Mouse (Mus musculus) heart, postnatal 4 days (tissue): ENCODE results near the gene Sycp1. TPM values are rescaled to one million over a fixed set of nuclear protein-coding genes. Genes with fewer than 3 reads are reported as not detected.

Experiments
- DNase-seq: peaks from one replicate; pipeline ENCODE4 v3.0.0; 2021
- total RNA-seq, 2 experiments: library from RNA; stranded (reverse); gene quantifications; 2 replicates each; pipeline ENCODE4 v1.2.3; 2021

Sycp1 gene
- not detected for total RNA-seq

GRCm38 (mm10) chr3:102935451-102936354, at the start of gene Sycp1:
TSS of gene Sycp1 (minus strand) at chr3:102936100.
- DNase-seq: no peak

- DNase-seq: no peak
Measured at GRCm38 (mm10) chr3:102980349-102980736, 44.4 kb upstream of the Sycp1 start.

DNA sequence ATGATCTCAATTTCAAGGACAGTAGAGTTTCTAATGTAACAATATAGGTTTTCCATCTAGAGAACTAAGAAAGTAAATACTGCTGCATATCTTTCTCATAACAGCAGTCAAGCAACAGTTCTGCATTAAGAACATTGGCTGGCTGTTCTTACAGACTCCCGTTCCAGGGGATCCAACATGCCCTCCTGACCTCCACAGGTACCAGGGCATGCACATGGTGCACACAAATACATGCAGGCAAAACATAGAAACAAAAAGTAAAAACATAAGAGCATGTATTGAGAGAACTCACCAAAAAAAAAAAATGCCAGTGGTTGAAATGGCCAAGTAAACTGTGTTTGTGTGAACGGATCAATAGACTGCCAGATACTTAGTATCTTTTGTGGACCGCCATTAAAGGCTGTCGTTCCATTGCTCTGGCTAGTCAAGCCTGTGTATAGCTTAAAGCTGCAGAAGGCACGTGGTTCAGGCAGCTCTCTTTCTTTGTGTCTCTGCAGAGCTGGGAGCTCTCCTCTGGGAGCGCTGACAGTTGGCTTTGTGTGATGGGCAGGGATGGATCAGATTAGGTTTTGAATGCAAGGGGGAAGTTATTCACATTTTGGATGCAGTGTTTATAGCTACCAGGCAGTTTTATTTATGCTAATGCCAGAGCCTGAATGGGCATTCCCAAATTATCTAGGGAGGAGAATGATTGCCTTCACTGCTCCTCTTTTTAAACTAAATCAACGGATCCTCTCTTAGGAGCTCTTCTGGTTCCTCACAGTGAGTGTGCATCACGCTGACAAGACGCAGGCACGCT, 43.8 kb upstream of the Sycp1 start:
- no peak for DNase-seq

- DNase-seq: no peak
Measured at GRCm38 (mm10) chr3:102976906-102977305, 41.0 kb upstream of the Sycp1 start.

DNA sequence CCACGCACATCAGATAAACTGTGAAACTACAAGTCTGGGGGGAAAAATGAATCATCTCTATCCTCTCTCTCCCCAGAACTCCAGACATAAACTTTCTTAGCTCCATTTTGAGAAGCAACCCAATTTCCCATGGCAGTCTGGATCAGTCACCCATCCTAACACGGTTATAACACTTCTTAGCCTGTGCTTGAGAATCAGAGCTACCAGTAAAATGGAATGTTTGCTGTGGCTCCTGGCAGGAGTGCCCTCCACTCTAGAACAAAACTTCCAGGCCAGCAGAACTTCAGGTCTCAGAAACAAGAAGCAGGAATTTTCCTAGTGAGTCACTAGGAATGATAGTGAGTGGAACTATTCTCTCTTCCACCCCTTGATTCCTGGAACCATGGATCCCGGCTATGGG, 34.6 kb upstream of the Sycp1 start:
- no peak for DNase-seq

- DNase-seq: no peak
Measured at GRCm38 (mm10) chr3:102970067-102970466, 34.2 kb upstream of the Sycp1 start.

DNA sequence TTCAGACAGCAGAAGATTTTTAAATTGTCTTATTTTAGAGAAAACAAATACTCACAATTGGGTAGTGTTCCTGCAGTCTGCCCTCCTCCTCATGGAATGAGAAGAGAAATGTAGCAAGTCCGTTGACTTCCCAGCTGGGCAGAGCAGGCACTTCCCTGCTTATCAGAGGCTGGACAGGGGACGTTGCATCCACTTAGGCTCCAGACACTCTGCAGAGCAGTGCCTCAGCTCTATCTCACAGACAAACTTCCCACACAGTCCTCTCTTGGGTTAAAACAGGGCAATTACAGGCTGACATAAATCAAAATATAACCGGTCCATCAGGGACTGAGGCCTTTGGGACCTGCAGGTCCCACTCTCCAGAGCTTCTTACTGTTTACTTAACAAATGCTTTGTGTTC, 28.1 kb upstream of the Sycp1 start, which contains the start of gene Nr1h5:
Gene Nr1h5, minus strand, starts transcription at position 101 of the 400 bp plus-strand sequence.
- DNase-seq: no peak

- DNase-seq: no peak
Measured at GRCm38 (mm10) chr3:102955596-102955995, 19.7 kb upstream of the Sycp1 start.

DNA sequence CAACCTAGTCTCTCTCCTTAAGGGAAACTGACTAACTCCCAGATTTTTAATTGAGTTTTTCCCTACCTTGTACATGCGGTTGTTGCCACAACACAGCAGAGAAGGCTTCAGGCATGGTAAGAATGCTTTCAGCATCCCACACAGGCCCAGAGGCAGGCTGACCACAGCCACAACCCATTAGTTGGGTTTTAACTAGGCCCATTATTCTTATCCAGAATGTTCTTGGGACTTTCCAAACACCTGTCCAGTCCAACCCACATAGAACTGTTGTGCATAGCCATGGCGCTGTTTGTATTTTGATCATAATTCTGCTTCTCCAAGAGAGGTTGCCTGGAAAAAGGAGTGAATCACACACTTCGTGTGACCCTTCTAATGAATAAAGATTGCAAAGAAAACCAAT, 19.2 kb upstream of the Sycp1 start:
- no peak for DNase-seq

DNA sequence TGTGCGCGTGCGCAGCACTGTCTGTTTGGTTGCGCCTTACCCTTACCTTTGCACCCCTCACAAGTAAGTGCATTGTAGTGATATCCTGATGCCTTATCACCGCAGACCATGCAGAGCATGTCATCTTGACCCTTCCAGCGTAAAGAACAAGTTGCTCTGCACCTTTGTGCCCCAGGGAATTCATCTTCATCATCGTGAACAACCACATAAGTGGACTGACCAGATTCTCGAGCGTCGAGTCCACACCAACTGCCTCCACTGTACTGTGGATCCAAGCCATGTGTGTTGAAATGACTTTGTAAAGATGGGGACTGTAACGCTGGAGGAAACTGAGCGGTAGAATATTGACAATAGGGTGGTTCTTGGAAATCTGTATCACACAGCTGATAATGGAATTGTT, 18.6 kb upstream of the Sycp1 start:
- DNase-seq: no peak

DNA sequence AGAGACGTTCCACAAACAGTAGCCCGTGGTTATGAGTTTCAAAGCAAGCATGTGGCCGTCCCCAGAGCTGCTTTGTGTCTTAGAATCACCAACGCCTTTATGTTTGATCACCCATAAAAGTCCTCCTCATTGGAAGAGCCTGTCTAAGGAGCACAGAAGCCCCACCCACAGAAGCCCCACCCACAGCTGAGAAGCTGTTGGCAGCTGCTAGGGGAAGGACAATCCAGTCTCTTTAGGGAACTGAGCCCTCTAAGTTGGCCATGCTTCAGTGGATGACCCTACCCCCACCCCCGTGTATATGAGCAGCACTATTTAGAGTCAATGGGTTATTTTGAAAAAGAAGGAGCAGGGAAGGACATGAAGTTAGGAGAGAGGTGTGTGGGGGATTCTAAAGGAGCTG, 11.0 kb upstream of the Sycp1 start:
- no peak for DNase-seq

GRCm38 (mm10) chr3:102946312-102946711, 10.4 kb upstream of the Sycp1 start:
- DNase-seq: no peak

DNA sequence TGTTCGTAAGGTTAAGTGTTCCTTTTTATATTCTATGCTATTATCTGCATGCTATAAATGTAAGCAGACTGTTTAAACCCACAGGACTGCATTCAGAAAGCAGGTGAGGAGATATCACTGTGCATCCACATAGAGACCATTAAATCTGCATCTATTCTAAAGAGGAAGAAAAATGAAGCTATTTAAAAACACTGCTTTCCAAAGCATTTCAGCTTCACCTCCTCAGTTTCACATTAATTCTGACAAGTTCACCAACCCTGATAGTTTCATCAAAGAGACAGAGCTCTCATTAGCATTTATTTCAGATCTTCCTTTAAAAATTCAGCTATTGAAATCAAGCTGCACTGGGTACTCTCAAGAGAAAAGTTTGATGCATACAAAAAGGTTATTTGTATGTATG, 2.2 kb upstream of the Sycp1 start:
- no peak for DNase-seq

DNA sequence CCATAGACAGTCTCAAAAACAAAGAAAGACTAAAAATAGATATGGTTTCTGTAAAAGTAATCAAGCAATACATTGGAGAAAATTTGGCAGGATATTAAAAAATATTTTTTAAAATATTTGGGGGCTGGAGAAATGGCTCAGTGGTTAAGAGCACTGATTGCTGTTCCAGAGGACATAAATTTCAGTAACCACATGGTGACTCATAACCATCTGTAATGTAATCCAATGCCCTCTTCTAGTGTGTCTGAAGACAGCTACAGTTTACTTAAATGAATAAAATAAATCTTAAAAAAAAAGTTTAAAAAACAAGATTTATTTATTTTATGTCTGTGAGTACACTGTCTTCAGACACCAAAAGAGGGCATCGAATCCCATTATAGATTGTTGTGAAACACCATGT, 36.8 kb downstream of the Sycp1 start:
- DNase-seq: no peak

DNA sequence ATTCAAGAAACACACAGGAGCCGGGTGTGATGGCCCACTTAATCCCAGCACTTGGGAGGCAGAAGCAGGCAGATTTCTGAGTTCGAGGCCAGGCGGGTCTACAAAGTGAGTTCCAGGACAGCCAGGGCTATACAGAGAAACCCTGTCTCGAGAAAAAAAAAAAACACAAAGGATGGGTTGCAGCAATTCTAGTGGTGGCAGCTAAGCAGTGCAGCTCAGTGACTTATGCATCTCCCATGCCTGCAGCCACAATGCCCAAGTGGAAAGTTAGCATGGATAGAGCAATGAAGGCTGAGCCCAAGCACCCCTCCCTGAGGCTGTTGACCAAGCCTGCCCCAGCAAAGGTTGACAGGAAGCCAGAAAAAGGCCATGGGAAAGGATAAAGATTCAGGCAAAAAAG, 55.4 kb downstream of the Sycp1 start:
- DNase-seq: no peak

DNA sequence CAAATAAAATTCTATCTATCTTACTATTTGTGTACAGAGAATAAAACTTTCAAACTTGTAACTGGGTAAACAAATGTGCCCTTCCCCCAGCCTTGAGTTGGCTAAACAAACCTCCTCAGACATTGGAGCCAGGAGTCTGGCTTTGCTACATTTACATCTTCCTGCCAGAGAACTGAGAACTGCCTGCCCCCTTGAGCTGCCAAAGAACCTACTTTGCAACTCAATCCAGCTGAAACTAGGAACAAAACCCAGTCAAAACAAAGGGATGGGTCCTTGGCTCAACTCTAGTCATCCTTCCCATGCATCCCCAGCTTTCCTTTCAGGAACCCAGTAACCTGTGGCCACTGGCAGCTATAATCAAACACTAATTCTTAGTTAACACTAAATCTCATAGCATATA, 87.2 kb downstream of the Sycp1 start:
- no peak for DNase-seq

DNA sequence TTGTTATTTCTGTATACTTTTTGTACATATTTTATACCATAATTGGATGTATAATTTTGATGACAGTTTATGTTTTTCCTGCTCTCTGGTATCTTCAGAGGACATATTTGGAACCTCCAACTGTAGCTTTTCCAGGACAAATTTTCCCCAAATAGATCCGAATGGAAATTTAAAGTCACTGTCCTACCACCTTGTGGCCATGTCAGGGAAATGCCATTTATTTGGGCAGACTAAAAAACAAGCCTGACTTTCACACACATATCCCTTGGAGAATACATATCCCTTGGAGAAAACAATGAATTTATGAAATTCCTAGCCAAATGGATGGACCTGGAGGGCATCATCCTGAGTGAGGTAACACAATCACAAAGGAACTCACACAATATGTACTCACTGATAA, 93.5 kb downstream of the Sycp1 start:
- DNase-seq: no peak

DNA sequence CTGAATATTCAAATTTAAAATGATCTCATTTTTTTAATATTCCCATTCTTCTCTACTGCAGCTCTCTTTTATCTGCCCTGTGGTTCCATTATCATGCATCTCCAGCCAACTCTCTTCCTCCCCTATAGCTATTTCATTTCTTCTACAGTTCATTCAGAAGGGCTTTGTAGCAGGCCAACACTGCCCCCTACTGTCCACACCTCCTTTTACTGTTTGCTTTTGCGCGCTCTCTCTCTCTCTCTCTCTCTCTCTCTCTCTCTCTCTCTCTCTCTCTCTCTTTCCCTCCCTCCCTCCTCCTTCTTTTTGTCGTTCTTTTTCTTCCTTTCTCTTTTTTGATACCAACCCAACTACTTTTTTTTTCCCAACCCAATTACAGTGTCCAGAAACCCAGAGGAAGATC, 132.0 kb downstream of the Sycp1 start:
- DNase-seq: peak; percentile 88

DNA sequence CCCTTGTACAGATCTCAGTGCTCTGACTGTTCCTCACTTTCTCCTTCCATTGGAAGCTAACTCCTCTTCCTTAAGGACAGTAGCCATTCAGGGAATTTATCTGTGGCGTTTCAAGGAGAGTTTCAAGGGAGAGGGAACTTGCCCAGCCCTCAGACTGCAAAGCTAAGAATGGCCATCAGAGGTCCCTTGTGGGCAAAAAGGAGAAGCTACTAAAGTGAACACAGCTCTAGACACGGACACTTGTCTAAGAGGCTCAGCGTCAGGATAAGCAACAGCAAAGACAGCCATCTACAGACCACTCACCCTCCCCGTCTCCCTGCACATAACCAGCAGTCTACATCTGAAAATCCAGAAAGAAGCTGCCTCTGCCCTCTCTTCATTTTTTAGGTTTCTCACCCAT, 148.5 kb downstream of the Sycp1 start:
- no peak for DNase-seq

DNA sequence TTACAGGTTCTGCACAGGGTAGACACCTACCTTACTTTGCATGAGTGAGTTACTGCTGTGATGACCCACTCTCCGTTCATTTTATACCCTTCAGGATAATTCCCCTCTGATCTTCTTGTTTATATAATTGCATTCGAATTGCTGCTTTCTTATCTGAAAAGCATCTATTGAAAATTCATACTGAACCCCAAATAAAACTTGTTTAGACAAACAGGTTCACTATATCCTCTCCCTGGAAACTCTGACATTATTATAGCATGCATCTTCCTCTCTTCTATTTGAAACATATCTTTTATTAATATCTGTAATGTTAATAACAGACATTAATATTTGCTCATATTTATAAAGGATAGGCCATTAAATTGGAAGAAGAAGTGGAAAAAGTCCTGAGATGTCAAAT, 153.3 kb downstream of the Sycp1 start, which contains the start of gene Tshb:
Gene Tshb, minus strand, starts transcription at position 101 of the 400 bp plus-strand sequence.
- no peak for DNase-seq

DNA sequence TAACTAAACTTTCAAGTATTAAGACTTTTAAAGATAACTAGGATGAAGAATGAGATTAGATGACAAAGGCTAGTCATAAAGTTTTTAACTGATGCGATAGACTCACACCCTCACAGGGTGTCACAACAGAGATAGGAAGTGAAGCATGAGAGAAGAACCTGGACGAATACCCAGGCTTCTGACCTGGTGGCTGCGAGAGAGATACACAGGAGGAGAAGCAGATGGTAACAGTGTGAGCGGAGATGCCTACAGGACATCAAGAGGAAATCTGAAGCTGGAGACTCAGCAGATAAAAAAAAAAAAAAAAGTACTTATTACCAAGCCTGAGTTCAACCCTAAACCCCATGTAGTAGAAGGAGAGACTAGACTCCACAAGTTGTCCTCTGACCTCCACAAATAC, 162.9 kb downstream of the Sycp1 start:
- DNase-seq: no peak
